ENCODE assay signal across 11 mouse cellular contexts in genomic region chr7:101384931-101385330, GRCm38 (mm10). TPM values are rescaled to one million over a fixed set of nuclear protein-coding genes. Genes with fewer than 3 reads are reported as not detected.
DNase-seq lines count a peak whose midpoint lies in the region; ATAC-seq and TF ChIP-seq lines count a peak whose summit lies in the region.
"Had no signal": no experiment of that assay in that cellular context is flagged by ENCODE, and none has a peak within 500 bp of the region (broad histone marks: within the 10 kb centered on the region; RNA-seq: fewer than 3 reads in every experiment).

No protein-coding gene starts in this region.

- peaks cover 23% of the 10 kb centered on the region for H3K36me3 ChIP-seq in heart, embryonic 13.5 days
- no peaks in the 10 kb centered on the region; the same call in 1 of the 2 replicates for H3K36me3 ChIP-seq in heart, embryonic 11.5 days (ENCODE audit: control insufficient read depth, insufficient read depth, low read length)
- H3K36me3 ChIP-seq in lung, embryonic 15.5 days, result peaks cover 8% of the 10 kb centered on the region; the same call in 1 of the 2 replicates
- peaks cover 43% of the 10 kb centered on the region for H3K36me3 ChIP-seq in liver, postnatal 0 days (replicated peaks; ENCODE audit: insufficient read depth, low read length)
- H3K36me3 ChIP-seq: hindbrain, embryonic 15.5 days had no signal

- 0 out of 2 replicates have a peak overlapping the region, but pooled peaks have one; percentile 17 for H3K27ac ChIP-seq in heart, embryonic 13.5 days (replicated peaks)
- H3K27ac ChIP-seq in heart, embryonic 11.5 days (ENCODE audit: low read depth, low read length), result no peak overlapping the region
- H3K27ac ChIP-seq in lung, embryonic 15.5 days, result peak overlapping the region; percentile 89
- H3K27ac ChIP-seq in cortical plate, adult 2 months (ENCODE audit: insufficient read depth, low read length), result peak overlapping the region; percentile 30; the same call in 1 of the 2 replicates
- peak overlapping the region; percentile 57; the same call in 1 of the 2 replicates for H3K27ac ChIP-seq in liver, postnatal 0 days (ENCODE audit: low read depth)
- H3K27ac ChIP-seq: hindbrain, embryonic 15.5 days; limb, embryonic 15.5 days had no signal

- peak overlapping the region; percentile 54; the same call in 1 of the 2 replicates for H3K9ac ChIP-seq in heart, embryonic 13.5 days
- no peak overlapping the region for H3K9ac ChIP-seq in heart, embryonic 11.5 days (ENCODE audit: low read depth, low read length)
- H3K9ac ChIP-seq in lung, embryonic 15.5 days, result no peak overlapping the region
- H3K9ac ChIP-seq in liver, postnatal 0 days (replicated peaks), result peak overlapping the region; percentile 26; the same call in 1 of the 2 replicates
- H3K9ac ChIP-seq: hindbrain, embryonic 15.5 days; limb, embryonic 15.5 days had no signal

- 0 out of 2 replicates have a peak, but pooled peaks cover 4% of the 10 kb centered on the region for H3K27me3 ChIP-seq in heart, embryonic 13.5 days (replicated peaks)
- no peaks in the 10 kb centered on the region for H3K27me3 ChIP-seq in heart, embryonic 11.5 days (ENCODE audit: control insufficient read depth, insufficient read depth, low read length)
- no peaks in the 10 kb centered on the region for H3K27me3 ChIP-seq in lung, embryonic 15.5 days
- H3K27me3 ChIP-seq in liver, postnatal 0 days (ENCODE audit: insufficient read depth, low read length), result no peaks in the 10 kb centered on the region
- H3K27me3 ChIP-seq: hindbrain, embryonic 15.5 days; limb, embryonic 15.5 days had no signal

- peaks cover 44% of the 10 kb centered on the region for H3K4me1 ChIP-seq in heart, embryonic 13.5 days
- peaks cover 29% of the 10 kb centered on the region for H3K4me1 ChIP-seq in heart, embryonic 11.5 days (ENCODE audit: control insufficient read depth, insufficient read depth, low read length)
- peaks cover 45% of the 10 kb centered on the region for H3K4me1 ChIP-seq in lung, embryonic 15.5 days
- no peaks in the 10 kb centered on the region for H3K4me1 ChIP-seq in cortical plate, adult 2 months (ENCODE audit: control insufficient read depth, insufficient read depth, low read length)
- peaks cover 22% of the 10 kb centered on the region for H3K4me1 ChIP-seq in liver, postnatal 0 days (ENCODE audit: insufficient read depth)
- H3K4me1 ChIP-seq: hindbrain, embryonic 15.5 days had no signal

- TF ChIP-seq EP300 in liver, postnatal 0 days (IDR thresholded peaks at IDR 0.05; ENCODE audit: low read depth), result no peak

- WGBS in heart, embryonic 13.5 days, result 64% methylated on average over 10 of the region's 10 CpGs
- WGBS in heart, embryonic 11.5 days (ENCODE audit: insufficient replicate concordance), result 64% methylated on average over 10 of the region's 10 CpGs
- WGBS in lung, embryonic 15.5 days, result 39% methylated on average over 10 of the region's 10 CpGs
- WGBS in liver, postnatal 0 days (ENCODE audit: insufficient replicate concordance), result 62% methylated on average over 10 of the region's 10 CpGs

- ATAC-seq in heart, embryonic 13.5 days (ENCODE audit: extremely low read depth, insufficient number of reproducible peaks, low FRiP score, low TSS enrichment), result no peak
- ATAC-seq in heart, embryonic 11.5 days (replicated peaks; ENCODE audit: insufficient number of reproducible peaks, low FRiP score, low TSS enrichment), result no peak
- ATAC-seq in lung, embryonic 15.5 days (ENCODE audit: borderline replicate concordance, extremely low read depth, low FRiP score, low TSS enrichment), result no peak
- ATAC-seq in liver, postnatal 0 days, result no peak

- no peak for TF ChIP-seq POLR2A in cortical plate, adult 2 months (IDR thresholded peaks at IDR 0.05; ENCODE audit: extremely low read depth, insufficient read depth, low read length)

- TF ChIP-seq CTCF in cortical plate, adult 2 months (IDR thresholded peaks at IDR 0.05; ENCODE audit: extremely low read depth, insufficient read depth, low read length), result no peak
- TF ChIP-seq CTCF in liver, postnatal 0 days (IDR thresholded peaks at IDR 0.05; ENCODE audit: low read depth), result no peak

- no peak overlapping the region for H3K4me3 ChIP-seq in heart, embryonic 13.5 days
- no peak overlapping the region for H3K4me3 ChIP-seq in heart, embryonic 11.5 days (ENCODE audit: low read depth, low read length)
- no peak overlapping the region; the same call in 1 of the 2 replicates for H3K4me3 ChIP-seq in lung, embryonic 15.5 days
- no peak overlapping the region for H3K4me3 ChIP-seq in cortical plate, adult 2 months (ENCODE audit: insufficient read depth, low read length)
- no peak overlapping the region for H3K4me3 ChIP-seq in liver, postnatal 0 days (ENCODE audit: low read depth, low read length)
- H3K4me3 ChIP-seq: hindbrain, embryonic 15.5 days; limb, embryonic 15.5 days had no signal

- no peaks in the 10 kb centered on the region for H3K9me3 ChIP-seq in heart, embryonic 13.5 days
- no peaks in the 10 kb centered on the region for H3K9me3 ChIP-seq in heart, embryonic 11.5 days (replicated peaks; ENCODE audit: control insufficient read depth, low read length)
- no peaks in the 10 kb centered on the region for H3K9me3 ChIP-seq in lung, embryonic 15.5 days
- H3K9me3 ChIP-seq in liver, postnatal 0 days (ENCODE audit: low read length), result no peaks in the 10 kb centered on the region
- H3K9me3 ChIP-seq: hindbrain, embryonic 15.5 days; limb, embryonic 15.5 days had no signal

- no peak for DNase-seq in lung, postnatal 14 days
- DNase-seq in liver, postnatal 0 days, result no peak
- DNase-seq in urinary bladder, postnatal 14 days (ENCODE audit: low spot score), result no peak
- DNase-seq in cerebellum, postnatal 4 days (ENCODE audit: low spot score in 2 of 2), result no peak
- DNase-seq: gastrocnemius, postnatal 10 days had no signal

- H3K4me2 ChIP-seq in heart, embryonic 13.5 days, result no peak overlapping the region
- no peak overlapping the region for H3K4me2 ChIP-seq in heart, embryonic 11.5 days
- H3K4me2 ChIP-seq in lung, embryonic 15.5 days, result peak overlapping the region; percentile 46
- peak overlapping the region; percentile 42; the same call in 1 of the 2 replicates for H3K4me2 ChIP-seq in liver, postnatal 0 days (ENCODE audit: low read depth, low read length)
- H3K4me2 ChIP-seq: hindbrain, embryonic 15.5 days; limb, embryonic 15.5 days had no signal

RNA-seq across cellular contexts. Expression of gene Gm45837, which starts 25.8 kb away (rescaled TPM):
- not detected in 2 replicates for polyA plus RNA-seq in heart, embryonic 13.5 days (2015; fragmentation: Nextera tagmentation; extraction: Ambion mirVana)
- 0.89 TPM in 1 of 2 replicates, not detected in the other for polyA plus RNA-seq in heart, embryonic 11.5 days (2014; fragmentation: Nextera tagmentation; extraction: Ambion mirVana)
- 10.3 TPM in 1 of 2 replicates, not detected in the other for polyA plus RNA-seq in lung, embryonic 15.5 days (2015; fragmentation: Nextera tagmentation; extraction: Ambion mirVana)
- polyA plus RNA-seq in cortical plate, adult 2 months (2012; rRNA removed), result 0.56 and 0.59 TPM in 2 replicates
- polyA plus RNA-seq in liver, postnatal 0 days (2015; fragmentation: Nextera tagmentation; extraction: Ambion mirVana), result not detected in 2 replicates
- polyA plus RNA-seq: hindbrain, embryonic 15.5 days had no signal

RNA-seq across cellular contexts. Expression of gene Pde2a, which starts 36.6 kb away (rescaled TPM):
- 10.4 and 11.5 TPM in 2 replicates for polyA plus RNA-seq in heart, embryonic 13.5 days (2015; fragmentation: Nextera tagmentation; extraction: Ambion mirVana)
- polyA plus RNA-seq in heart, embryonic 11.5 days (2014; fragmentation: Nextera tagmentation; extraction: Ambion mirVana), result 5.8 and 5.9 TPM in 2 replicates
- polyA plus RNA-seq in lung, embryonic 15.5 days (2015; fragmentation: Nextera tagmentation; extraction: Ambion mirVana), result 16.9 and 26.7 TPM in 2 replicates
- polyA plus RNA-seq in cortical plate, adult 2 months (2012; rRNA removed), result 223 and 236 TPM in 2 replicates
- 14.8 and 15.8 TPM in 2 replicates for polyA plus RNA-seq in liver, postnatal 0 days (2015; fragmentation: Nextera tagmentation; extraction: Ambion mirVana)

RNA-seq across cellular contexts. Expression of gene Arap1, which starts 37.1 kb away (rescaled TPM):
- polyA plus RNA-seq in heart, embryonic 13.5 days (2015; fragmentation: Nextera tagmentation; extraction: Ambion mirVana), result 25.6 and 26.3 TPM in 2 replicates
- polyA plus RNA-seq in heart, embryonic 11.5 days (2014; fragmentation: Nextera tagmentation; extraction: Ambion mirVana), result 15.4 and 16.0 TPM in 2 replicates
- polyA plus RNA-seq in lung, embryonic 15.5 days (2015; fragmentation: Nextera tagmentation; extraction: Ambion mirVana), result 105 and 109 TPM in 2 replicates
- 16.3 and 19.1 TPM in 2 replicates for polyA plus RNA-seq in cortical plate, adult 2 months (2012; rRNA removed)
- polyA plus RNA-seq in liver, postnatal 0 days (2015; fragmentation: Nextera tagmentation; extraction: Ambion mirVana), result 16.0 and 18.1 TPM in 2 replicates

Comparison
In these comparisons a context has a peak if more than half of its experiments do, and no peak if none do; other contexts are left out.
1. H3K9ac ChIP-seq: peak in heart, embryonic 13.5 days (single experiment) and liver, postnatal 0 days (single experiment); none in heart, embryonic 11.5 days (single experiment) and lung, embryonic 15.5 days (single experiment).
2. H3K4me2 ChIP-seq: peak in lung, embryonic 15.5 days (single experiment) and liver, postnatal 0 days (single experiment); none in heart, embryonic 13.5 days (single experiment) and heart, embryonic 11.5 days (single experiment).